In genomic region chr1:132570068-132570780, GRCm38 (mm10) we compare ENCODE assay signal across 21 mouse cellular contexts. TPM values are rescaled to one million over a fixed set of nuclear protein-coding genes. Genes with fewer than 3 reads are reported as not detected.
DNase-seq lines count a peak whose midpoint lies in the region; ATAC-seq and TF ChIP-seq lines count a peak whose summit lies in the region.
"Had no signal": no experiment of that assay in that cellular context is flagged by ENCODE, and none has a peak within 500 bp of the region (broad histone marks: within the 10 kb centered on the region; RNA-seq: fewer than 3 reads in every experiment).

No protein-coding gene starts in this region.

- WGBS in midbrain, embryonic 10.5 days = 94% methylated on average over 15 of the region's 15 CpGs
- WGBS in midbrain, postnatal 0 days = 92% methylated on average over 15 of the region's 15 CpGs
- 91% methylated on average over 15 of the region's 15 CpGs for WGBS in hindbrain, embryonic 12.5 days
- WGBS in neural tube, embryonic 14.5 days = 86% methylated on average over 15 of the region's 15 CpGs

- H3K9ac ChIP-seq in midbrain, postnatal 0 days (replicated peaks; ENCODE audit: low read length, poor library complexity, severe bottlenecking) = no peak overlapping the region
- H3K9ac ChIP-seq in hindbrain, embryonic 12.5 days = no peak overlapping the region
- no peak overlapping the region for H3K9ac ChIP-seq in neural tube, embryonic 14.5 days (replicated peaks; ENCODE audit: low read depth, low read length)
- H3K9ac ChIP-seq: embryonic facial prominence, embryonic 13.5 days; heart, embryonic 15.5 days; intestine, embryonic 15.5 days; liver, embryonic 15.5 days had no signal

- no peak overlapping the region for H3K4me2 ChIP-seq in midbrain, postnatal 0 days (ENCODE audit: low read depth, low read length, poor library complexity, severe bottlenecking)
- no peak overlapping the region for H3K4me2 ChIP-seq in hindbrain, embryonic 12.5 days (replicated peaks)
- H3K4me2 ChIP-seq in neural tube, embryonic 14.5 days (ENCODE audit: low read depth, low read length) = no peak overlapping the region
- H3K4me2 ChIP-seq: embryonic facial prominence, embryonic 13.5 days; heart, embryonic 15.5 days; intestine, embryonic 15.5 days; liver, embryonic 15.5 days had no signal

- H3K4me1 ChIP-seq in midbrain, embryonic 10.5 days = peaks cover 35% of the 10 kb centered on the region
- H3K4me1 ChIP-seq in midbrain, postnatal 0 days (ENCODE audit: insufficient read depth, low read length) = no peaks in the 10 kb centered on the region; the same call in 1 of the 2 replicates
- peaks cover 22% of the 10 kb centered on the region for H3K4me1 ChIP-seq in hindbrain, embryonic 12.5 days
- no peaks in the 10 kb centered on the region for H3K4me1 ChIP-seq in neural tube, embryonic 14.5 days (ENCODE audit: control insufficient read depth, insufficient read depth, low read length)
- H3K4me1 ChIP-seq: embryonic facial prominence, embryonic 13.5 days; intestine, embryonic 15.5 days; limb, embryonic 10.5 days; liver, embryonic 15.5 days had no signal

- H3K36me3 ChIP-seq in midbrain, embryonic 10.5 days = no peaks in the 10 kb centered on the region
- peaks cover 29% of the 10 kb centered on the region for H3K36me3 ChIP-seq in midbrain, postnatal 0 days (ENCODE audit: insufficient read depth, low read length)
- peaks cover 18% of the 10 kb centered on the region for H3K36me3 ChIP-seq in hindbrain, embryonic 12.5 days
- H3K36me3 ChIP-seq in neural tube, embryonic 14.5 days (ENCODE audit: control insufficient read depth, insufficient read depth, low read length) = 0 out of 2 replicates have a peak, but pooled peaks cover 12% of the 10 kb centered on the region
- H3K36me3 ChIP-seq: embryonic facial prominence, embryonic 13.5 days; G1E; heart, embryonic 15.5 days; intestine, embryonic 15.5 days; limb, embryonic 10.5 days; liver, embryonic 15.5 days had no signal

- H3K27ac ChIP-seq in midbrain, embryonic 10.5 days (replicated peaks) = peak overlapping the region; percentile 28
- no peak overlapping the region for H3K27ac ChIP-seq in midbrain, postnatal 0 days (ENCODE audit: low read depth, low read length)
- peak overlapping the region; percentile 23; the same call in 1 of the 2 replicates for H3K27ac ChIP-seq in hindbrain, embryonic 12.5 days
- peak overlapping the region; percentile 18; the same call in 1 of the 2 replicates for H3K27ac ChIP-seq in neural tube, embryonic 14.5 days (ENCODE audit: low read depth, low read length)
- H3K27ac ChIP-seq: embryonic facial prominence, embryonic 13.5 days; heart, embryonic 15.5 days; intestine, embryonic 15.5 days; limb, embryonic 10.5 days; liver, embryonic 15.5 days had no signal

- no peaks in the 10 kb centered on the region; the same call in 1 of the 2 replicates for H3K27me3 ChIP-seq in midbrain, embryonic 10.5 days (ENCODE audit: low read depth, poor library complexity, severe bottlenecking)
- H3K27me3 ChIP-seq in midbrain, postnatal 0 days (ENCODE audit: insufficient read depth, low read length) = no peaks in the 10 kb centered on the region
- no peaks in the 10 kb centered on the region for H3K27me3 ChIP-seq in hindbrain, embryonic 12.5 days
- no peaks in the 10 kb centered on the region for H3K27me3 ChIP-seq in neural tube, embryonic 14.5 days (ENCODE audit: control insufficient read depth, insufficient read depth, low read length)
- H3K27me3 ChIP-seq: embryonic facial prominence, embryonic 13.5 days; heart, embryonic 15.5 days; intestine, embryonic 15.5 days had no signal

- no peak for ATAC-seq in midbrain, postnatal 0 days (ENCODE audit: low FRiP score)
- no peak for ATAC-seq in hindbrain, embryonic 12.5 days (ENCODE audit: low FRiP score)
- ATAC-seq in neural tube, embryonic 14.5 days (ENCODE audit: low read depth) = no peak
- no peak for ATAC-seq in activated CD4-positive, CD25-positive, alpha-beta regulatory T cell, adult 4 months
- ATAC-seq in megakaryocyte, adult 5-6 weeks (ENCODE audit: poor library complexity, severe bottlenecking) = no peak
- ATAC-seq: intestine, embryonic 15.5 days had no signal

- DNase-seq in midbrain, embryonic 10.5 days (ENCODE audit: low spot score) = no peak
- DNase-seq in midbrain, postnatal 0 days (ENCODE audit: low spot score) = no peak
- peak; percentile 82 to 87 for DNase-seq in cerebellum, postnatal 10 days
- DNase-seq in heart, adult 18-20 months = no peak
- DNase-seq: adrenal gland, postnatal 14 days; gastrocnemius, postnatal 25 days; kidney, postnatal 10 days; lung, postnatal 14 days; right cerebral cortex, postnatal 14 days; thymus, adult 18-20 months had no signal

- H3K9me3 ChIP-seq in midbrain, embryonic 10.5 days (replicated peaks) = no peaks in the 10 kb centered on the region
- no peaks in the 10 kb centered on the region for H3K9me3 ChIP-seq in midbrain, postnatal 0 days (ENCODE audit: low read length)
- H3K9me3 ChIP-seq in hindbrain, embryonic 12.5 days (replicated peaks) = no peaks in the 10 kb centered on the region
- no peaks in the 10 kb centered on the region for H3K9me3 ChIP-seq in neural tube, embryonic 14.5 days (ENCODE audit: control insufficient read depth, low read length)
- H3K9me3 ChIP-seq: embryonic facial prominence, embryonic 13.5 days; G1E; heart, embryonic 15.5 days; intestine, embryonic 15.5 days; limb, embryonic 10.5 days; liver, embryonic 15.5 days had no signal

- no peak for TF ChIP-seq CTCF in midbrain, postnatal 0 days (IDR thresholded peaks at IDR 0.05)

- H3K4me3 ChIP-seq in midbrain, embryonic 10.5 days = no peak overlapping the region
- no peak overlapping the region for H3K4me3 ChIP-seq in midbrain, postnatal 0 days (ENCODE audit: low read depth, low read length)
- H3K4me3 ChIP-seq in hindbrain, embryonic 12.5 days = no peak overlapping the region
- H3K4me3 ChIP-seq in neural tube, embryonic 14.5 days (ENCODE audit: low read depth, low read length) = no peak overlapping the region
- H3K4me3 ChIP-seq: embryonic facial prominence, embryonic 13.5 days; heart, embryonic 15.5 days; intestine, embryonic 15.5 days; limb, embryonic 10.5 days; liver, embryonic 15.5 days had no signal

RNA-seq across cellular contexts. Expression of gene Cntn2, which starts 27.2 kb away (rescaled TPM):
- polyA plus RNA-seq in midbrain, embryonic 10.5 days (2016; fragmentation: Nextera tagmentation; extraction: Ambion mirVana) = 14.2 and 34.9 TPM in 2 replicates
- total RNA-seq in midbrain, postnatal 0 days (2014; rRNA removed) = 55.4 and 69.2 TPM in 2 replicates
- polyA plus RNA-seq in midbrain, postnatal 0 days (2015; fragmentation: Nextera tagmentation; extraction: Ambion mirVana) = 14.7 and 15.6 TPM in 2 replicates
- 83.8 and 88.4 TPM in 2 replicates for polyA plus RNA-seq in hindbrain, embryonic 12.5 days (2016; fragmentation: Nextera tagmentation; extraction: Ambion mirVana)
- polyA plus RNA-seq in neural tube, embryonic 14.5 days (2014; fragmentation: Nextera tagmentation; extraction: Ambion mirVana) = 18.5 and 43.6 TPM in 2 replicates
- not detected for polyA plus RNA-seq in activated CD4-positive, CD25-positive, alpha-beta regulatory T cell, adult 4 months (2017; shearing (Covaris generic))
- 1 to 10 TPM; 3.1 to 4.0 TPM for total RNA-seq in heart, adult 18-20 months (2021)
- not detected in 2 replicates for total RNA-seq in megakaryocyte, adult 5-6 weeks (2015)
- total RNA-seq in megakaryocyte, adult 5-6 weeks (2017) = not detected in 2 replicates
- total RNA-seq: monocyte, adult 5-6 weeks had no signal
- polyA plus RNA-seq: G1E had no signal

Comparison
In these comparisons a context has a peak if more than half of its experiments do, and no peak if none do; other contexts are left out.
1. DNase-seq: peak in cerebellum, postnatal 10 days (2 of 2); none in midbrain, embryonic 10.5 days (single experiment), midbrain, postnatal 0 days (single experiment) and heart, adult 18-20 months (0 of 2).
2. RNA of gene Cntn2, which starts 27.2 kb away (polyA plus RNA-seq): 83.8 to 88.4 TPM in hindbrain, embryonic 12.5 days, 18.5 to 43.6 TPM in neural tube, embryonic 14.5 days, 14.7 to 15.6 TPM in midbrain, postnatal 0 days and 14.2 to 34.9 TPM in midbrain, embryonic 10.5 days; not detected in activated CD4-positive, CD25-positive, alpha-beta regulatory T cell, adult 4 months; every median in the first group is over 10 times any median in the second.